Mouse (Mus musculus): ENCODE results near the gene E330009J07Rik. TPM values are rescaled to one million over a fixed set of nuclear protein-coding genes. Genes with fewer than 3 reads are reported as not detected.

E330009J07Rik gene
- total RNA-seq, 1 experiment = 4.1 TPM

DNA sequence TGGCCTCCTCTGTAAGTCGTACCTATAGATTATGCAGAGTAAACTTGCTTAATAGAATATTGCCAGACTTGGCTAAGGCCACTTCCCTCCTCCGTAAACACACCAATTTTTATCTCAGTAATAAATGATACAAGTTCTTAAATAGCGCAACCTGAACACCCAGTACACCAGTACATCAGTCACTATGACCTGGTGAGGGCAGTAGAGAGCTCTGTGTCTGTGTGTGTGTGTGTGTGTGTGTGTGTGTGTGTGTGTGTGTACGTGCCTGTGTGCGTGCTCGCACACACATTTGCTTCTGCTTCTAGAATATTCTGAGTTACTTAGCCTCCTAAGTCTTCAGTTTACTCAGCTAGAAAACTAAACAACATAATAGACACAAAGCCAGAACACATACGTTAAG is 82.6 kb downstream of the E330009J07Rik start:
- Histone ChIP-seq H3K9me3 (ENCODE audit: control insufficient read depth, insufficient read depth, low read depth, low read length) (no peaks in the 10 kb centered on the region), H3K4me1 (ENCODE audit: control insufficient read depth in 2 of 2, insufficient read depth in 2 of 2, low read length in 2 of 2, poor library complexity in 1 of 2) (peaks cover 4 to 9% of the 10 kb centered on the region in 2 experiments; a peak in 2 of 4 replicates), H3K4me3 (ENCODE audit: insufficient read depth in 1 of 2, low read depth in 1 of 2, low read length in 2 of 2, poor library complexity in 1 of 2, severe bottlenecking in 1 of 2) (no peak overlapping the region), H3K27ac (ENCODE audit: insufficient read depth, low read depth, low read length, poor library complexity, severe bottlenecking) (no peak overlapping the region), H3K9ac (ENCODE audit: insufficient read depth, low read depth, low read length, poor library complexity, severe bottlenecking) (no peak overlapping the region), H3K36me3 (ENCODE audit: control insufficient read depth, insufficient read depth, low read length, poor library complexity, severe bottlenecking) (peaks cover 9% of the 10 kb centered on the region)
- in situ Hi-C loops (cut with MboI; ENCODE audit: low sequenced_read_pairs in 2 of 2, unreplicated experiment in 2 of 2) = no loop called here
- DNase-seq (ENCODE audit: low read depth, low spot score) = no peak
- TF ChIP-seq MAFK (IDR thresholded peaks at IDR 0.05; ENCODE audit: insufficient read depth, low read depth, low read length) (no peak), CHD2 (IDR thresholded peaks at IDR 0.05; ENCODE audit: low read depth, low read length) (no peak), ZC3H11A (IDR thresholded peaks at IDR 0.05; ENCODE audit: borderline replicate concordance, low read depth, low read length) (no peak), HCFC1 (IDR thresholded peaks at IDR 0.05; ENCODE audit: borderline replicate concordance, insufficient read depth, low read length) (no peak), ZNF384 (IDR thresholded peaks at IDR 0.05; ENCODE audit: low read depth, low read length) (no peak)

Other genes with a start within 250 kb of the E330009J07Rik start
- gene Agk, start 111.0 kb downstream of the E330009J07Rik start, total RNA-seq (2012; rRNA removed) = 39.2 and 51.1 TPM in 2 replicates
- gene Wee2, start 3.0 kb upstream of the E330009J07Rik start, total RNA-seq (2012; rRNA removed) = not detected in 2 replicates
- gene Ssbp1, start 35.2 kb upstream of the E330009J07Rik start, total RNA-seq (2012; rRNA removed) = 96.9 and 112 TPM in 2 replicates
- 0.85 and 1.0 TPM in 2 replicates for gene Tas2r137, start 55.1 kb upstream of the E330009J07Rik start, total RNA-seq (2012; rRNA removed)
- gene Tas2r108, start 57.4 kb upstream of the E330009J07Rik start, total RNA-seq (2012; rRNA removed) = 0.67 and 1.1 TPM in 2 replicates
- gene Prss37, start 83.4 kb upstream of the E330009J07Rik start, total RNA-seq (2012; rRNA removed) = not detected in 2 replicates
- gene Olfr461, start 118.9 kb upstream of the E330009J07Rik start, total RNA-seq (2012; rRNA removed) = 0.11 TPM in 1 of 2 replicates, not detected in the other
- not detected in 2 replicates for gene Olfr460, start 133.4 kb upstream of the E330009J07Rik start, total RNA-seq (2012; rRNA removed)
- gene Clec5a, start 149.7 kb upstream of the E330009J07Rik start, total RNA-seq (2012; rRNA removed) = not detected in 2 replicates
- gene Tas2r138, start 177.2 kb upstream of the E330009J07Rik start, total RNA-seq (2012; rRNA removed) = not detected in 2 replicates
- gene Mgam, start 192.7 kb upstream of the E330009J07Rik start, total RNA-seq (2012; rRNA removed) = 0.22 TPM in 1 of 2 replicates, not detected in the other

Data from ES-E14 (cell line).